Mouse (Mus musculus): ENCODE data around the gene Runx2.

The Runx2 gene

DNA sequence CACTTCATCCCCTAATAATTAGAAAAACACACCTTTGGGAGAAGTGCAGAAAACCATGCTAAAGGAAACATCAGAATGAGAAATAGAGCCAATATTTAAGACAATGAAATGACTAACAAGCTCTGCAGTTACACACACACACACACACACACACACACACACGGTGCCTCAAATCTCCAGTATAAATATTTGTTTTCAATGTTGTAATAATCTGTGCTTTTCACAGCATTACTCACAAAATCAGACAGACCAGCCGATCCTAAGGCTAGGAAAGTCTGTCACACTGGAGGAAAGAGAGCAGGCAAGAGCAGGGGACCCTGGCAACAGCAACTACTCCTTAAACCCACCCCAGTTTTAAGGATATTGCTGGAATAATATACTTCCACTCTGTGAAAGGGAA lies 196.9 kb downstream of the Runx2 start:
- no peak for DNase-seq

DNA sequence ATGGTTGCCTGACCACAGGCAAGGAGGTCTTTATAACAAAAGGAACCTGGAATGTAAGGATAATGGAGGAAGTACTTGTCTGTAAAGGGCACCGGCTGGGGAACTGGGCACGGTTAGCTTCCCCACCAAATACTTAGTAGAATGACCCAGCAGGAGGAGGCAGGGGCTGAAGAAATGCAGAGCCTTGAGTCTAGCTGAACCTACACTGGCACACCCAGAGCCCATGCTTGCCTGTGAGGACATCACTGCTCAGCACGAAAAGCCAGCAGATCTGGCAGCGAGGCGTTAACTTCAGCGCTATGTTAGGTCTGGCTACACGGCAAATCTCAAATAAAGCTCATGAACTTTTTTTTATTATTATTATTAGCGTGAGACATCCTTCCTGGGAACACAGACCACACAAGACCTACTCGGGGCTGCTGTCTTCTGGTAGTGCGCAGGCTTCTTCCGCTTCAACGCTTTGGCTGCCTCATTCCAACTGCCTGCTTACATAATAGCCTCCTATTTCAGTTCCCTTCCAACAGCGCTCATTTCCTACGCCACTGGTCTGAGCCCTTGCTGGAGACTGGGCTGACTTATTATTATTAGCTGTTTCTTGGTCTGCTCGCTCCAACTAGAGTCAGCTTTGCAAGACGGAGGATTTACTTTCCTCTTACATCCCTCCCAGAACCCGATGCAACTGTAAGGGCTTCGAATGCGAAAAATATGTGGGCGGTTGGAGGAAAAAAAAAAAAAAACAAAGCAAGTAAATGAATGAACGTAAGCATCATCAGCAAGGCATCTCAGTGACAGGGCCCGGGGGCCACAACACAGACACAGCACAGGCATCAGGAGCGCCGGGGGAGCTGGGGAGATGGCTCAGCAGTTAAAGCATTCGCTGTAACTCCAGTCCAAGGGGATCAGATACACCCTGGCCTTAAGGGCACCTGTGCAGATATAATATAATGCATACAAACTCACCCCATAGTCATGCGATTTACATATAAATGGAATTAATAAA lies 200.6 kb downstream of the Runx2 start:
- DNase-seq = peak; percentile 46 to 53

DNA sequence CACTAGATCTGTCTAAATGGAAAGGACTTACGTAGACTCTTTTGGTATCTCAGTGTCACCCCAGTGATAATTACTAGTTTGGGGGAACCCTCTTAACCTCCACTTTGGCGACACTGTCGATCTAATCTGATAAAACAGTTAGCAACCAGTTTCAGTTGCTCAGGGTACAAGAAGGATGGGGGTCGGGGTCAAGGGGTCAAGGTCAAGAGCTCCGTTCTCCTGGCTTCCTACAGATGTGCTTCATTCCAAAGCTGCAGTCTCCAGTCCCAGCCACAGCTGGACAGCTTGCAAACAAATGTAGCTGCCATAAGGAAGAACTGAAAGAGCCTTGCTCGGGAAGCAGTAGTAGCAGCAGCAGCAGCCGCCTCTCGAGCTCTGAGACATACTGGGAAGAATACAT lies 202.0 kb downstream of the Runx2 start:
- peak; percentile 48 to 64 for DNase-seq

DNA sequence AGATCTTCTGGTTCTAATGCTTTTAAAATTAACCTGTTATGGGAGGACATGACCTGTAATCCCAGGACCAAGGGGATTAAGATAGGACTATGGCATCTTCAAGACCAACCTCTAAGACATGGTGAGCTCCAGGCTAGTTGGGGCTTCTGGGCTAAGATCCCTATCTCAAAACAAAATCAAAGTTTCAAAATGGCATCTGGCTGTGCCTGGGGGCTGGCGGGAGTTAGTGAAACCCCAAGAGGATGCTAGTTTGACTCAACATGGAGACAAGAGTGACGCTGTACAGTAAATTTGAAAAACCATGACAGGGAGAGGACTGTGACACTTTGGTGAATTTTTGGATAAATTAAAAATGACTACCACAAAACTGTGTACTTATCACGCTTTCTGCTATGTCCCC lies 202.6 kb downstream of the Runx2 start:
- no peak for DNase-seq

DNA sequence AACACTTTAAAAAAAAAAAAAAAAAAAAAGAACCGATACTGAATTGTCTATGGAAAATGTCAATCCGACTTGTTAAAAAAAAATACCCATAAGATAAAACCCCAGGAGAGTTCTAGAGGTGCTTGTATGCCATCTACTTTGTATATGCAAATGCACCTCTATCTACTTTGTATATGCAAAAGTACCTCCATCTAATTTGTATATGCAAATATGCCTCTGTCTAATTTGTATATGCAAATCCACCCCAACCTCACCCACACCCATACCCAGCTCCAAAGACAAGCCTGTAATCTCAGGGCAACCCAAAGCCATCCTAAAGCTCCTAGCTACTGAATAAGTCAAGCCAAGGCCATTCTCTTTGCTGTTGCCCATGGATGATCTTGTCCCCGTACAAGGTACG lies 203.1 kb downstream of the Runx2 start:
- no peak for DNase-seq

DNA sequence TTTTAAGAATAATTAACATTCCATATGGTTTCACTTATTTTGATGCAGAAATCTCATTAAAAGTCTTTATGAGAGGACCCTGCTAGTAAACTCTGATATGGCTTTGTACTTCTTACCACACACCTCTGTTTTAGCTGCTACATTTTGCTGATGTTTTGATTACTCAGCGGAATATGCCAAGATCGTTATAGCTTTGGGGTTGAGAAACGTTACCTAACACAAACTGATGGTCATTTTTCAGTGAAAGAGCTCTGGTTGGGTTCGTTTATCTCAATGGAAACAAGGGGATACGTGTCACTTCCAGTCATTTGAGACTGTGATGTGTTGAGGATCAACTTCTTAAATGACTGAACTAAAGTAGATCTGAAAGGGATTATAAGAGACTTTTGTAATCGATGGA lies 203.8 kb downstream of the Runx2 start:
- DNase-seq = no peak

DNA sequence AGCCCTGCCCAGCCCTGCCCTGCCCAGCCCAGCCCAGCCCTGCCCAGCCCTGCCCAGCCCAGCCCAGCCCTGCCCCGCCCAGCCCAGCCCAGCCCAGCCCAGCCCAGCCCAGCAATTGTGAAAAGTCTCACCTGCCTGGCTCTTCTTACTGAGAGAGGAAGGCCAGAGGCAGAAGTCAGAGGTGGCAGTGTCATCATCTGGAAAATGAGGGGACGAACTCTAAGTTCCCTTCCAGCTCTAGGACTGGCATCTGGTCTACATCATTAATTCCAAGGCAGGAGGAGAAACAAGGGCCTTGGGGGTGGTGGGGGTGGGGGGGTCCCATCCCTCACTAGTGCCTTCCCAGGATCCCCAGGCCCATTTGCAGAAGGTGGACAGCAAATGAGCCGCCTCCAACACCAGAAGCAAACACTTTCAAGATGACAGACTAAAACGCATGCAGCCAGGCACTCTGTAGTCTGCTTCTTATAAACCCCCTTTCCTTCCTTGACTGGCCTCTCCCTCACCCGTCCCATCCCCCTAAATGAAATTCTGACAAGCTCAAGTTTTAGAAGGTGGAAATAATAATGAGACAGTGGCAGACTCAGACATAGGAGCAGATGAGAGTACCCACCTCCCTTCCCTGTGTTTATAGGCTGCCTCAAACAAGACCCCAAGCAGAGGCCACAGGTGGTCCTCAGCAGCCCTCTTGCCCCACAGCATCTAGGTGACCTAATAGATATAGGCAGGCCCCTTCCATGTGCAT lies 204.5 kb downstream of the Runx2 start:
- no peak for DNase-seq

DNA sequence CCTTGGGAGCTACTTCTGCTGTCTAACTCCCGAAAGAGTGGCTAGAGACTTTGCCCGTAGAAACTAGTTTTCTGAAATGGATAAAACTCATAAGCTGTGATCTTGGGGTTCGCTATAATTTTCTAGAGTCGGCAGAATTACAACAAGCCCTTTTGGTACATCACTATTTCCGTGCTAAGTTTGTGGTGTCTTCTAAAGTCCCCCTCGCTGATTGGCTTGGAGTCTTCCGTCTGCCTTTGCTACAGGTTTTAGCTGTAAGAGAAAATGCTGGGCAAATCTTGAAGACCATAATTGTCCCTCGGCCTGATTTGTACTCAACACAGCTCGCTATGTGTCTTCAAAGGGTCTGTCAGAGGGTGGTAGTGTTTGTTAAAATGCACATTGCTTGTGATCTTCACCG lies 205.2 kb downstream of the Runx2 start:
- DNase-seq = no peak

DNA sequence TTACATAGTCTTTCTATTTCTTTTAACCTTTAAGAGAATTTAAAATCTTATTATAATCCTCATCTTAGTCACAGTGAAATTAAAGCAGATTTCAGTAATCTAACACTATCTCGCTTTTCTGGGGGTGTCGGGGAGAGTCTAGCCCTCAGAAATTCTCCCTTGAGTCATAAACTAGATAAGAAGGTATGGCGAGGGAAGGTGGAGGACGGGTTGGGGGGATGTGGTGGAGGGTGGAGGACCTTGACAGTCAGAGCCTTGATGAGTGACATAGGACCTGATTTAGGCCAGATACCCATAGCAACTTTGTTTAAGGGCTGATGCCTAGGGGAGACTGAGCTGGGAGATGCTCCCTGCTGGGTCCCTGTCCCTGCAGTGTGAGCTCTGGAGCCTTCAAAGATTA lies 205.7 kb downstream of the Runx2 start:
- no peak for DNase-seq

DNA sequence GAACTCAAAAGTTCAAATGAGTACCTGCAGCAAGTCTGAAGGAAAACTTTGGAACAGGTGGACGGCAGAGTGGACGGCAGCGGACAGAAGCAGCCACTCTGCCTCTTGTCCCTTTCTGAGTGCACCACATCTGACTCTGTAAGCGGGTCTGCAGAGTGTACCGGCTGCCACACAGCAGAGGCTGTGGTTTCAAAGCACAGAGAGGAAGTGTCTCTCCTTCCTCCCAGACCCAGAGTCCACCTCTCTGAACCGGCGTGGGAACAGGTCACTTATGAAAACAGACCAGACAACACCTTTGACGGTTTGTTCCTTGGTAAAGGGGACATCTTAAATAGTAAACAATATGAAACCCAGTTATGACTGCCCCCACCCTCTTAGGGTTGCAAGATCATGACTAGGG lies 207.2 kb downstream of the Runx2 start:
- DNase-seq = no peak

DNA sequence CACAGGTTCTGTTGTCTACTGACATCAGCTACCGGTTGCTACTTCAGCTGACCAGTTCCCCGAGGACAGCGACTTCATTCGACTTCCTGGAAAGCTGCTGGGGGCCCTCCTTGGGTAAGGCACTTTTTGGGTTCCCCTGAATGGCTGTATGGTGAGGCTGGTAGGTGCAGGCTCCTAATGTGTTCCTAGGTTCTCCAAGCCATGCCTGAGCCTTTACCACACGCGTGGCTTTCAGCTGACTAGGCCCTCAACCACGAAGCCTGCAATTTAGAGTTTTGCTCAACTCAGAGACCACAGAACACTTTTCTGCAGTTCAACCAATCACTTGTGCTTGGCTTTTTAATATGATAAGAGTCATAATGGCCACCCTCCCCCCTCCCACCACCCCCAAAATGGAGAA lies 208.4 kb downstream of the Runx2 start:
- DNase-seq = no peak

DNA sequence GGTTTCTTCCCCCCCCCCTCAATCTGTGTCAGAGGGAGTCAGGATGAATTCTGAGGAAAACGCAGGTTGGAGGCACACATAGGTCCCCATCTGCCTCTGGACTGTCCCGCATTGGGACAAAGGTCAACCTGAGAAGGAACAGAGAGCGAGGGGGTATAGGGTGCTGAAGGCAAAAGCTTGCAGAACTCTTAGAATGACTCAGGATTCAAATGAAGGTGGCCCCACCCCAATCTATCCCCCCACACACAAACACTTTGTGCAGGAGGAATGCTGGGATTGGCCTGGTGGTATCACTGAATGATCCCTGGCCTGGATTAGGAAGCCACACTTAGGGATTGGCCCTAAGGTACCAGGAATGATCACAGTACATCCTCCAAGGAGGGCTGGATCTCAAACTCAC lies 208.8 kb downstream of the Runx2 start:
- DNase-seq = no peak

DNA sequence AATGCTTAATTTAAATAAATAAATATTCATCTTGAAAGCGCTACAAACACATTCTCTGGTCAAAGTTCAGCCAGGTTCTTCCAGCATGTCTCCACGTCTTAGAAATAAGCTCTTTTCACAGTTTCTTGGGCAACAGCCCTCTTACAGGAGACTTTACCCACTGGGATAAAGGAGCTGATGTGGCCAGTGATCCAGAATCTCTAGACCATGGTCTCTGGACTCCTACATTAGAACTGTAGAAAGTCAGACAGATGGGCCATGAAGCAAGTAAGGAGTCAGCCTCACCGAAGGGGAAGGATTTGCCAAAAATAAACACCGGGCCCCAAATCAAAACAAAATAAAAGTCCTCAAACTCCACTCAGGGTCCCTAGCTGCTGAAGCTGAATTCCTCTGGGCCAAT lies 211.4 kb downstream of the Runx2 start:
- DNase-seq = no peak

DNA sequence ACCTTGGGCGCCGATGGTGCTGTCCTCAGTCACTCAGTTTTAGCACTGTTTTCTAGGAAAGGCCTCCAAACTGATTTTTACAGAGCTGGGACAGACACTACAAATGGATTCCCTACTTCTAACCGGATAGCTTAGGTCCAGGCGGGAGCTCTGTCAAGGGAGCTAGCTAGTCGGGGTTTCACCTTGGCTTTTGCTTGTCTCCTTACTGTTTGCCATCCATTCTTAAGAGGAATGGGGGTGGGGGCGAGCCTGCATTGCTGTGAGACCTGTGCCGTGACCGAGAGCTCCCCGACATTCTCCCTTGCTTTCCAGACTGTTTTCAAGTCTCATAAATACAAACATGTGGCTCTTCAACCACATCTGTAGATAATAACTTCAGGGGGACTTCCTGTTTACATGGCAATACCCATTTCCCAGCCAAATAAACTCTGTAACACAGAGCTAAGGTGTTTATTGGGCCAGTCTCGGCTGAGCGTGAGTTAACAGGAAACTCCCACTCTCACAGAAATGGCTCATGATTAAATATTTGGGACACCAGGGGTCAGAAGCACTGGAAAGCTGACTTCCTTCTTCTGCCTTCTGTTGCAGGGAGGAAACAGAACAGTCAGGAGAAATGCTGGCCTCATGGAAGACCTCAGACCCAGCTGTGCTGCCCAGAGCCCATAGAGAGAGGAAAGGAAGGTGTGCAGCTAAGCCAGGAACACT lies 213.1 kb downstream of the Runx2 start:
- DNase-seq = peak; percentile 14 to 33

DNA sequence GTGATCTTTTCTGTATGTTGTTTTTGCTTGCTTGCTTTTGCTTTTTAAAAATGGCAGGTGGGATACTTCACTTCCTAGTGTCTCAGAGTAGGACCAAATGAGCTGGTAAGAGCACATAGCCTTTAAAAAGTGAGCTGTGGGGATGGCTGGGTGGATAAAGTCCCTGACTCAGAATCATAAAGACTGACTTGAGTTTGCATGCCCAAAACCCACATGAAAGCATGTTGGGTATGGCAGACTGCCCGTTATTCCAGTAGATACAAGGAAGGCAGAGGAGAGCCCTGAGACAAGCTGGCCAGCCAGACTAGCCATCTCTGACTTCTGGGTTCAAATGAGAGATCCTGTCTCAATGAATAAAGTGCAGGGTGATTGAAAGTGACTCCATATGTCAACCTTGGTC lies 214.7 kb downstream of the Runx2 start:
- no peak for DNase-seq

DNA sequence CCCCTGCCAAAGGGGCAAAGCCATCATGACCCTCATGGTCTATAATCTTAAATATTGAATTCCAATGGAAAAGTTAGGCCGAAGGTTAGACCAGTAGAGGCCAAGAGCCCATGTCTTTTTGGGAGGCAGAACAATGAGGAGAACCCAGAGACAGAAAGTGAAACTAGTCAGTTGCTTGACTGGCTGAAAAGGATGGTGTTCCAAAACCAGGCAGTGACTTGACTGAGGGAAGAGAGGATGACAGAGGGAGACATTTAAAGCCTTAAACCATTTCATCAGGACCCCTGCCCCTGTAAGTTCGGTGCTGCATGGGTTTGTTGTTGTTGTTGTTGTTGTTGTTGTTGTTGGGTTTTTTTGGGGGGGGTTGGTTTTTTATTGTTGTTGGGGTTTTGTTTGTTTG lies 215.5 kb downstream of the Runx2 start:
- DNase-seq = no peak

DNA sequence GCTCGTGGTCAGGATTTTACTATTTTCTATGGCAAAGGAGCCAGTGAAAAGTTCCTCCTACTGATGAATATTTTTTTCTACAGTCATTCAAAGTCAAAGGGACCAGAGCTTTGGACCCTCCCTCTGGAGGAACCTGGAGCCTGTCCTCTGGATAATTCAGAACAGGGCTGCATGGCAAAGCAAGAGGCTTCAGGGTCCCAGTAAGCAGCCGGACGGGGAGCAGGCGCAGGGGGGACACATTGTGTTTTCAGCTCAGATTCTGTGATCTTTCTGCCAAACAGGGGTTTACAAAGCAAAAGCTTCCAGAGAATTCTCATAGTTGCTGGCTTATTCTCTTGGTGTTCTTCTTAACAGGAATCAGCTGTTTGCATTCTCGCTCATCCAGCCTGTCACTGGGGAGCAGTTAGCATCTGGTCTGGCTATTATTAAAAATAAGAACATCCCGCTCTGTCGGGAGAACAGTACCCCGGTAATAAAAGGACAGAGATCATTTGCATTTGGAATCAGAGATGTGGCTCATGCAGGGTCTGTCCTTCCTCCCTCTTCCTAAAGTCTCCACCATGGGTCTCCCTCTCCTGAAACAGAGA lies 216.6 kb downstream of the Runx2 start:
- DNase-seq = peak; percentile 39 to 59

DNA sequence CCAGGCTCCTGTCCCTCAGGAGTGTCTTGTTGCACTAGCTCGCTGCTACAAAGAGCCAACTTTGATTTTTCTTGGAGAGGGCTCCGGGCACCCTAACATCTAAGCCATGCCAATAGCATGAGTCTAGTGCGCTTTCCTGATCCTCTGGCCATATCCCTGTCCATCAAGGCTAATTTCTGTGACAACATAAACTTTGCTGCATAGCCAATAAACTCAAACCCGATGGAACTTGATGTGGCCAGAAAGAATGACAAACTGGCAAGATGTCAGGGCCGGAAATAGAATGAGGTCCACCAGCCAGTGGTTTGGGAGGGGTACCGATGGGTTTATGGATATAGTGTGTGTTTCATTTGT lies 221.9 kb downstream of the Runx2 start:
- no peak for DNase-seq

DNA sequence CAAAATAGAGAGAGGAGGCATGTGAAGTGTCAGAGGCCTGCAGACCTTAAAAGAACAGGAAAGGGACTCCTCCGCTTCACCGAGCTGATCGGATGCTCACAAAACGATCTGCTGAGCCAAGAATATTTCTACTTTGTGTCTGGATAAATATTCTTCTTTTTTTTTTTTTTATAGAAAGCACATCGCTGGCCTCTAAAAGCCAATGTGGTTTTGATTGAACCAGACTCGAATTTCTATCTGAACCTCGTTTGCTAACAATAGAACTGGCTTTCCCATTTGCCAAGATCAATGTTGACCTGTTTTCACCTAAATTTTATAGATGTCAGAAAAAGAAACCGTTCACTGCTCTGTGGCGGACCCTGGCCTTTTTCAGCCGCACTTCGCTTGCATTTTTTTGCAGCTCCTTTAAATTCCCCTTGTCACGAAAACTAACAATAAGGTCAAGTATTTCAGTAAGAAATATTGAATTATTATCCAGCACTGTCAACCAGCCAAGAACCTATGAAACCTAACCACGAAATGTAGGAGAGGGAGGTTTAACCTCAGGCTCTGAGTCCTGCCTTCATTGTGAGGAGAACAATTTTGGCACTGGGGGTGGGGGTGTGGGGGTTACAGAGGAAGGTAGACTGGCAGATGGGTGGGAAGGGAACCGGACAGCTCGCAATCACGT lies 222.4 kb downstream of the Runx2 start:
- no peak for DNase-seq

DNA sequence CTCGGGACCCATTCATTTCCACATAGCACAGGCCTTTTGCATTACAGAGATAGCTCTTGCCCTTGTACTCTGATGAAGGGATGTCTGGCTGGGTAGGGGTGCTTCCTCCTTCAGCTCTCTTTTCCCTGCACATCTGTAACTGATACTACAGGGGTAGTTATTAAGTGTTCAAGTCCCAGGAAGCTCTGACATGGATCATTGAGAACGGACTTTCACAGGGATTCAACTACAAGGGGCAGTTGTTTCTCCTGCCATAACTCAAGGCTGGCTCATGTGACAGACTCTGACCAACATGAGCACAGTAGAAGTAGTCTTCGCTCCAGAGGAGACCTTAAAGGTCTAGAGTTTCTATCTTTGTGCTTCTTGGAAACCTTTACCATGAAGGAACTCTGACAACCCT lies 226.1 kb downstream of the Runx2 start:
- no peak for DNase-seq

DNA sequence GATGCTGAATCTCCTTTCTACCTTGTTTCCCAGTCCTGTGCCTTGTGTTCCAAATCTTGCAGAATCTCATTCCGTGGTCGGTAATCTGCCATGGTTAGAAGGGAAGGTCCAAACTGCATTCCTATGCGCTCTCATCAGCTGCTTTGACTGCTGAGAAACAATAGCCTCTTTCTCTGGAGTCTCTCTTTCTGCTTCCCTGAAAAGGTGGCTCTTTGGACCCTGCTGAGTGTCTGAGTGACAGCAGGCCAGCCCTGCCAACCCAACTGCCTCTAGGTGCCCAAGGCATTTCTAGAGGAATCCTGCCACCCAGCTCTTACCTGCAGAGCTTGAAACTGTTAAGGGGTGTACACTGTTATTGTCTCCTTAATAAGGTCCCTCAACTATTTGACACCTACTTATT lies 226.6 kb downstream of the Runx2 start:
- DNase-seq = no peak

DNA sequence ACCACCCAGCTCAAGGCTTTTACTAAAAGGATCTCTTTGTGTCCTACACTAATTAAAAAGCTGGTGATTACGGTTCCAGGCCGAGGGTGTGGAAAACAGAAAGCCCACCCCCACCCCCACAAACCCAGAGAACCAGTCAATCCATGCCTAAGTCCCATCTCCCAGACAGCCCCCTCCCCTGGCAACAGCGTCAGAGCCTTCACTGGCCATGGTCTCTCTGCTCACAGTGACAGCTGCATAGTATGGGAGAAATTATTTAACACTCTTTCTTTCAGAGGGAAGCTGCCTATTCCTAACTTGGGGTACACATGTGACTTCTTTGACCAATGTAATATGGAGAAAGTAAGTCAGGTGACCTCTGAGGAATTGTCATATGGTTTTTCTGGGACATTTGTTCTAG lies 228.4 kb downstream of the Runx2 start:
- no peak for DNase-seq

DNA sequence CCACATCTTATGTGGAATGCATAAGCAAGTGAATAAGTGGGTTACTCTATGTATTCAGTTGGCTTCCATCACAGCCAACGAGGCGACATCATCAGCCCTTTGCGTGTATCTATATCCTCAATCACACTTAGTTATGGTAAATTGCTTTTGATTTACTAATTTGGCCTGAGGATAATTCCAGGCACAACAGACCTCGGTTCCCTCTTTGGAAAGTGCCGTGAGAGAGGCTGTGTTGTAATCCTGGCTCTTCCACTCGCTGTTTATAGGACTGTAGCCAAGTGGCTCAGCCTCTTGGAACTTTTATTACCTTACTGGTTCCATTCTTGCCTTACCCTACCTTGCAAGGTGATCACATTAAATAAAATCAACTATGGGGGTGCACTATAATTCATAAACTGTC lies 229.8 kb downstream of the Runx2 start:
- DNase-seq = no peak

Data from kidney, postnatal 4 days (tissue).